ENCODE assay signal across 30 mouse cellular contexts in the genomic region with DNA sequence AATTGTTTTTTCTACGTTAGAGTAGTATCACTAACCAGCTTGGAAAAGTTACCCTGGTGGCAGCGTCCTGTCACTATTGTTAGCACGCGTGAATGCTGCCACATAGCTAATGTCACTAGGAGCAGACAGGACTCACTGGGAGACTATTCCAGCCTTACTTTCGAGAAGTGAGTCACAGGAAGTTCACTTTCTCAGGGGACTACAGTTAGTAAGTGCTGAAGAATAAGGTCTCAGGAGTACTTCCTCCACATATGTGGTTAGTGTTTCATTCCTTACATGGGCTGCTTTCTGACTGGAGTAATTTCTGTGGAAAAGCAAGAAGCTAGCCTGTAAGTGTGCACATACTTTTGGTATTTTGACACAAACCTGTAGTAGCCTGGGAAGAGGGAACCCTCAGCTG. TPM values are rescaled to one million over a fixed set of nuclear protein-coding genes. Genes with fewer than 3 reads are reported as not detected.
A peak's percentile ranks its signal among the peaks of the same experiment; 100 is the strongest.
DNase-seq lines count a peak whose midpoint lies in the region; ATAC-seq and TF ChIP-seq lines count a peak whose summit lies in the region.
"Had no signal": no experiment of that assay in that cellular context is flagged by ENCODE, and none has a peak within 500 bp of the region (broad histone marks: within the 10 kb centered on the region; RNA-seq: fewer than 3 reads in every experiment).

No protein-coding gene starts in this region.

- WGBS in heart, embryonic 12.5 days: 67% methylated on average over 5 of the region's 5 CpGs
- 79% methylated on average over 5 of the region's 5 CpGs for WGBS in intestine, embryonic 16.5 days
- 80% methylated on average over 5 of the region's 5 CpGs for WGBS in stomach, embryonic 16.5 days
- WGBS in kidney, embryonic 16.5 days: 72% methylated on average over 5 of the region's 5 CpGs

- H3K27me3 ChIP-seq in heart, embryonic 12.5 days (replicated peaks): no peaks in the 10 kb centered on the region
- no peaks in the 10 kb centered on the region for H3K27me3 ChIP-seq in intestine, embryonic 16.5 days (replicated peaks; ENCODE audit: control insufficient read depth, insufficient read depth, low read length)
- H3K27me3 ChIP-seq in stomach, embryonic 16.5 days (ENCODE audit: control insufficient read depth, insufficient read depth, low read length): no peaks in the 10 kb centered on the region
- no peaks in the 10 kb centered on the region for H3K27me3 ChIP-seq in kidney, embryonic 16.5 days (ENCODE audit: insufficient read depth, low read length)
- H3K27me3 ChIP-seq: hindbrain, embryonic 13.5 days; limb, embryonic 13.5 days; lung, embryonic 15.5 days had no signal

- H3K4me1 ChIP-seq in heart, embryonic 12.5 days (replicated peaks): no peaks in the 10 kb centered on the region
- peaks cover 34% of the 10 kb centered on the region for H3K4me1 ChIP-seq in bone marrow macrophage, adult 2 months (ENCODE audit: control insufficient read depth, insufficient read depth, low read length)
- H3K4me1 ChIP-seq in intestine, embryonic 16.5 days (ENCODE audit: control insufficient read depth, insufficient read depth, low read length): no peaks in the 10 kb centered on the region
- no peaks in the 10 kb centered on the region for H3K4me1 ChIP-seq in stomach, embryonic 16.5 days (ENCODE audit: control insufficient read depth, insufficient read depth, low read length)
- no peaks in the 10 kb centered on the region for H3K4me1 ChIP-seq in kidney, embryonic 16.5 days (ENCODE audit: insufficient read depth, low read length)
- H3K4me1 ChIP-seq: hindbrain, embryonic 13.5 days; lung, embryonic 15.5 days had no signal

- no peak overlapping the region for H3K4me3 ChIP-seq in heart, embryonic 12.5 days
- H3K4me3 ChIP-seq in bone marrow macrophage, adult 2 months (ENCODE audit: insufficient read depth, low read length): no peak overlapping the region
- no peak overlapping the region for H3K4me3 ChIP-seq in intestine, embryonic 16.5 days (ENCODE audit: low read length)
- H3K4me3 ChIP-seq in stomach, embryonic 16.5 days (replicated peaks; ENCODE audit: low read length): no peak overlapping the region
- no peak overlapping the region for H3K4me3 ChIP-seq in kidney, embryonic 16.5 days (ENCODE audit: low read length)
- H3K4me3 ChIP-seq: gastrocnemius, adult 2 months; hindbrain, embryonic 13.5 days; limb, embryonic 13.5 days; lung, embryonic 15.5 days had no signal

- H3K4me2 ChIP-seq in heart, embryonic 12.5 days: no peak overlapping the region
- H3K4me2 ChIP-seq in intestine, embryonic 16.5 days (ENCODE audit: low read depth, low read length): no peak overlapping the region
- no peak overlapping the region for H3K4me2 ChIP-seq in stomach, embryonic 16.5 days (ENCODE audit: low read depth, low read length)
- H3K4me2 ChIP-seq in kidney, embryonic 16.5 days (replicated peaks; ENCODE audit: low read depth, low read length): no peak overlapping the region
- H3K4me2 ChIP-seq: hindbrain, embryonic 13.5 days; limb, embryonic 13.5 days; liver, embryonic 11.5 days; lung, embryonic 15.5 days; midbrain, embryonic 11.5 days had no signal

- ATAC-seq in heart, embryonic 12.5 days (ENCODE audit: insufficient number of reproducible peaks, low FRiP score): no peak
- ATAC-seq in intestine, embryonic 16.5 days: no peak
- ATAC-seq in stomach, embryonic 16.5 days (ENCODE audit: insufficient read depth, low FRiP score): no peak
- ATAC-seq in kidney, embryonic 16.5 days (ENCODE audit: low FRiP score, low TSS enrichment): no peak
- ATAC-seq: activated CD4-positive, CD25-positive, alpha-beta regulatory T cell, adult 4 months; forebrain, embryonic 14.5 days; midbrain, embryonic 16.5 days had no signal

- no peak overlapping the region for H3K27ac ChIP-seq in heart, embryonic 12.5 days (ENCODE audit: poor library complexity, severe bottlenecking)
- H3K27ac ChIP-seq in bone marrow macrophage, adult 2 months (ENCODE audit: insufficient read depth, low read depth, low read length): peak overlapping the region; percentile 24; the same call in 1 of the 2 replicates
- H3K27ac ChIP-seq in intestine, embryonic 16.5 days (ENCODE audit: low read length): peak overlapping the region; percentile 91
- peak overlapping the region; percentile 85 for H3K27ac ChIP-seq in stomach, embryonic 16.5 days (ENCODE audit: low read length)
- no peak overlapping the region for H3K27ac ChIP-seq in kidney, embryonic 16.5 days (ENCODE audit: low read length)
- H3K27ac ChIP-seq: gastrocnemius, adult 2 months; hindbrain, embryonic 13.5 days; limb, embryonic 13.5 days; lung, embryonic 15.5 days had no signal

- TF ChIP-seq POLR2A in bone marrow macrophage, adult 2 months (IDR thresholded peaks at IDR 0.05; ENCODE audit: borderline replicate concordance, low read depth, low read length): no peak

- DNase-seq in heart, adult 11 months: peak; percentile 72
- no peak for DNase-seq in thymus, postnatal 10 days (ENCODE audit: low spot score in 2 of 2)
- no peak for DNase-seq in adipocyte (ENCODE audit: low spot score)
- DNase-seq: adrenal gland, adult 8-10 months; cerebellum, adult 8-10 months; cerebellum, postnatal 36 days; gastrocnemius, adult 2 months; gastrocnemius, postnatal 36 days; kidney, adult 8-10 months; kidney, postnatal 10 days; layer of hippocampus, adult 9-11 months had no signal

- H3K9me3 ChIP-seq in heart, embryonic 12.5 days (replicated peaks): no peaks in the 10 kb centered on the region
- H3K9me3 ChIP-seq in intestine, embryonic 16.5 days (ENCODE audit: control insufficient read depth, low read length): no peaks in the 10 kb centered on the region
- H3K9me3 ChIP-seq in stomach, embryonic 16.5 days (replicated peaks; ENCODE audit: control insufficient read depth, low read length): no peaks in the 10 kb centered on the region
- H3K9me3 ChIP-seq in kidney, embryonic 16.5 days (ENCODE audit: low read length): no peaks in the 10 kb centered on the region
- H3K9me3 ChIP-seq: hindbrain, embryonic 13.5 days; limb, embryonic 13.5 days; lung, embryonic 15.5 days had no signal

- no peak overlapping the region for H3K9ac ChIP-seq in heart, embryonic 12.5 days
- no peak overlapping the region for H3K9ac ChIP-seq in intestine, embryonic 16.5 days (ENCODE audit: low read depth, low read length)
- H3K9ac ChIP-seq in stomach, embryonic 16.5 days (ENCODE audit: low read length): no peak overlapping the region
- H3K9ac ChIP-seq in kidney, embryonic 16.5 days (replicated peaks; ENCODE audit: low read length): no peak overlapping the region
- H3K9ac ChIP-seq: hindbrain, embryonic 13.5 days; limb, embryonic 13.5 days; lung, embryonic 15.5 days had no signal

- no peaks in the 10 kb centered on the region for H3K36me3 ChIP-seq in heart, embryonic 12.5 days
- H3K36me3 ChIP-seq in intestine, embryonic 16.5 days (ENCODE audit: control insufficient read depth, insufficient read depth, low read length): no peaks in the 10 kb centered on the region
- H3K36me3 ChIP-seq in stomach, embryonic 16.5 days (ENCODE audit: control insufficient read depth, insufficient read depth, low read length): no peaks in the 10 kb centered on the region
- H3K36me3 ChIP-seq in kidney, embryonic 16.5 days (ENCODE audit: insufficient read depth, low read length): no peaks in the 10 kb centered on the region
- H3K36me3 ChIP-seq: hindbrain, embryonic 13.5 days; limb, embryonic 13.5 days; lung, embryonic 15.5 days had no signal

- no peak for TF ChIP-seq CTCF in bone marrow macrophage, adult 2 months (IDR thresholded peaks at IDR 0.05; ENCODE audit: low read depth, low read length)

RNA-seq across cellular contexts. Expression of gene Ms4a12, which starts 2.0 kb away (rescaled TPM):
- polyA plus RNA-seq in heart, embryonic 12.5 days (2016; fragmentation: Nextera tagmentation; extraction: Ambion mirVana): not detected in 2 replicates
- polyA plus RNA-seq in bone marrow macrophage, adult 2 months (2012; ENCODE audit: insufficient read depth, insufficient read length, missing spikeins): not detected in 2 replicates
- polyA plus RNA-seq in intestine, embryonic 16.5 days (2015; fragmentation: Nextera tagmentation; extraction: Ambion mirVana): 0.37 and 0.38 TPM in 2 replicates
- 0.17 and 0.20 TPM in 2 replicates for polyA plus RNA-seq in stomach, embryonic 16.5 days (2015; fragmentation: Nextera tagmentation; extraction: Ambion mirVana)
- not detected in 2 replicates for polyA plus RNA-seq in kidney, embryonic 16.5 days (2015; fragmentation: Nextera tagmentation; extraction: Ambion mirVana)
- polyA plus RNA-seq: activated CD4-positive, CD25-positive, alpha-beta regulatory T cell, adult 4 months; embryonic facial prominence, embryonic 11.5 days; forebrain, embryonic 14.5 days; heart, embryonic 14.5 days; hindbrain, embryonic 13.5 days; limb, embryonic 13.5 days; liver, embryonic 11.5 days; liver, embryonic 16.5 days; lung, embryonic 15.5 days; midbrain, embryonic 11.5 days; midbrain, embryonic 16.5 days; neural tube, embryonic 11.5 days; thymus, postnatal 0 days had no signal

RNA-seq across cellular contexts. Expression of gene Ms4a1, which starts 31.8 kb away (rescaled TPM):
- polyA plus RNA-seq in heart, embryonic 12.5 days (2016; fragmentation: Nextera tagmentation; extraction: Ambion mirVana): not detected in 2 replicates
- polyA plus RNA-seq in bone marrow macrophage, adult 2 months (2012; ENCODE audit: insufficient read depth, insufficient read length, missing spikeins): not detected in 2 replicates
- 0.07 TPM in 1 of 2 replicates, not detected in the other for polyA plus RNA-seq in intestine, embryonic 16.5 days (2015; fragmentation: Nextera tagmentation; extraction: Ambion mirVana)
- 0.11 TPM in 1 of 2 replicates, not detected in the other for polyA plus RNA-seq in stomach, embryonic 16.5 days (2015; fragmentation: Nextera tagmentation; extraction: Ambion mirVana)
- polyA plus RNA-seq in kidney, embryonic 16.5 days (2015; fragmentation: Nextera tagmentation; extraction: Ambion mirVana): not detected in 2 replicates
- polyA plus RNA-seq: embryonic facial prominence, embryonic 11.5 days; forebrain, embryonic 14.5 days; heart, embryonic 14.5 days; hindbrain, embryonic 13.5 days; limb, embryonic 13.5 days; liver, embryonic 11.5 days; lung, embryonic 15.5 days; midbrain, embryonic 11.5 days; midbrain, embryonic 16.5 days; neural tube, embryonic 11.5 days had no signal

RNA-seq across cellular contexts. Expression of gene Ms4a13, which starts 37.7 kb away (rescaled TPM):
- polyA plus RNA-seq in heart, embryonic 12.5 days (2016; fragmentation: Nextera tagmentation; extraction: Ambion mirVana): not detected in 2 replicates
- polyA plus RNA-seq in bone marrow macrophage, adult 2 months (2012; ENCODE audit: insufficient read depth, insufficient read length, missing spikeins): not detected in 2 replicates
- polyA plus RNA-seq in intestine, embryonic 16.5 days (2015; fragmentation: Nextera tagmentation; extraction: Ambion mirVana): not detected in 2 replicates
- polyA plus RNA-seq in stomach, embryonic 16.5 days (2015; fragmentation: Nextera tagmentation; extraction: Ambion mirVana): not detected in 2 replicates
- not detected in 2 replicates for polyA plus RNA-seq in kidney, embryonic 16.5 days (2015; fragmentation: Nextera tagmentation; extraction: Ambion mirVana)
- polyA plus RNA-seq: activated CD4-positive, CD25-positive, alpha-beta regulatory T cell, adult 4 months; embryonic facial prominence, embryonic 11.5 days; forebrain, embryonic 14.5 days; heart, embryonic 14.5 days; hindbrain, embryonic 13.5 days; large intestine, adult 2 months; limb, embryonic 13.5 days; liver, embryonic 11.5 days; liver, embryonic 16.5 days; lung, embryonic 15.5 days; midbrain, embryonic 11.5 days; midbrain, embryonic 16.5 days; neural tube, embryonic 11.5 days; thymus, postnatal 0 days had no signal

RNA-seq across cellular contexts. Expression of gene Ms4a5, which starts 49.4 kb away (rescaled TPM):
- polyA plus RNA-seq in heart, embryonic 12.5 days (2016; fragmentation: Nextera tagmentation; extraction: Ambion mirVana): not detected in 2 replicates
- not detected in 2 replicates for polyA plus RNA-seq in bone marrow macrophage, adult 2 months (2012; ENCODE audit: insufficient read depth, insufficient read length, missing spikeins)
- polyA plus RNA-seq in intestine, embryonic 16.5 days (2015; fragmentation: Nextera tagmentation; extraction: Ambion mirVana): not detected in 2 replicates
- polyA plus RNA-seq in stomach, embryonic 16.5 days (2015; fragmentation: Nextera tagmentation; extraction: Ambion mirVana): not detected in 2 replicates
- polyA plus RNA-seq in kidney, embryonic 16.5 days (2015; fragmentation: Nextera tagmentation; extraction: Ambion mirVana): not detected in 2 replicates
- polyA plus RNA-seq: activated CD4-positive, CD25-positive, alpha-beta regulatory T cell, adult 4 months; embryonic facial prominence, embryonic 11.5 days; forebrain, embryonic 14.5 days; heart, embryonic 14.5 days; hindbrain, embryonic 13.5 days; large intestine, adult 2 months; limb, embryonic 13.5 days; liver, embryonic 11.5 days; liver, embryonic 16.5 days; lung, embryonic 15.5 days; midbrain, embryonic 11.5 days; midbrain, embryonic 16.5 days; neural tube, embryonic 11.5 days; thymus, postnatal 0 days had no signal

Comparison
In these comparisons a context has a peak if more than half of its experiments do, and no peak if none do; other contexts are left out.
1. H3K27ac ChIP-seq: peak in bone marrow macrophage, adult 2 months (single experiment), intestine, embryonic 16.5 days (single experiment) and stomach, embryonic 16.5 days (single experiment); none in heart, embryonic 12.5 days (single experiment) and kidney, embryonic 16.5 days (single experiment).